Mouse (Mus musculus) kidney, adult 2 months (tissue): ENCODE data around the gene Col4a2.

Source experiments
- CTCF ChIP-seq: fragments of 200-500 bp; conservative IDR thresholded peaks from 2 replicates; pipeline ENCODE4 v1.5.1; 2011; ENCODE audit warnings: low read depth, mild to moderate bottlenecking, control low read depth, low read length, moderate library complexity, mixed read lengths; ENCODE audit not compliant: insufficient read depth, insufficient read length
- POLR2A ChIP-seq: fragments of 200-500 bp; IDR thresholded peaks from one replicate; pipeline ENCODE4 v1.6.1; 2011; ENCODE audit warnings: low read depth, low read length, control low read depth

GRCm38 (mm10) chr8:11266471-11266870 is 46.1 kb upstream of the Col4a2 start:
- TF ChIP-seq POLR2A: no peak
- no peak for TF ChIP-seq CTCF
